Mouse (Mus musculus) macrophage (primary cell): Measurements from ENCODE around the gene Tmco4. TPM values are rescaled to one million over a fixed set of nuclear protein-coding genes. Genes with fewer than 3 reads are reported as not detected.

ENCODE experiments used
- H3K27ac ChIP-seq: fragments of 350-480 bp; formaldehyde crosslinking; 2 replicates; pipeline ENCODE4 v1.9.0; 2021
- H3K36me3 ChIP-seq: fragments of 350-480 bp; formaldehyde crosslinking; 2 replicates; pipeline ENCODE4 v1.9.0; 2021; ENCODE audit errors: inconsistent target
- H3K4me3 ChIP-seq: fragments of 350-480 bp; formaldehyde crosslinking; 2 replicates; pipeline ENCODE4 v1.9.0; 2021; ENCODE audit errors: inconsistent target
- H3K79me2 ChIP-seq: fragments of 350-480 bp; formaldehyde crosslinking; 2 replicates; pipeline ENCODE4 v1.9.0; 2021; ENCODE audit errors: inconsistent target
- whole genome bisulfite sequencing: methylation state at CpG from one replicate; pipeline ENCODE4 v1.1.7; 2026; ENCODE audit warnings: inconsistent platforms; ENCODE audit not compliant: missing documents; 5-methylcytosine and 5-hydroxymethylcytosine counted together
- polyA plus RNA-seq: library from polyadenylated mRNA; stranded (reverse); fragments of 250-400 nt; gene quantifications from 3 replicates; pipeline ENCODE4 v1.2.4, GENCODE M21; 2018; ENCODE audit warnings: inconsistent platforms

The Tmco4 gene
- polyA plus RNA-seq, 1 experiment from 2014 or later = 8.7 TPM

DNA sequence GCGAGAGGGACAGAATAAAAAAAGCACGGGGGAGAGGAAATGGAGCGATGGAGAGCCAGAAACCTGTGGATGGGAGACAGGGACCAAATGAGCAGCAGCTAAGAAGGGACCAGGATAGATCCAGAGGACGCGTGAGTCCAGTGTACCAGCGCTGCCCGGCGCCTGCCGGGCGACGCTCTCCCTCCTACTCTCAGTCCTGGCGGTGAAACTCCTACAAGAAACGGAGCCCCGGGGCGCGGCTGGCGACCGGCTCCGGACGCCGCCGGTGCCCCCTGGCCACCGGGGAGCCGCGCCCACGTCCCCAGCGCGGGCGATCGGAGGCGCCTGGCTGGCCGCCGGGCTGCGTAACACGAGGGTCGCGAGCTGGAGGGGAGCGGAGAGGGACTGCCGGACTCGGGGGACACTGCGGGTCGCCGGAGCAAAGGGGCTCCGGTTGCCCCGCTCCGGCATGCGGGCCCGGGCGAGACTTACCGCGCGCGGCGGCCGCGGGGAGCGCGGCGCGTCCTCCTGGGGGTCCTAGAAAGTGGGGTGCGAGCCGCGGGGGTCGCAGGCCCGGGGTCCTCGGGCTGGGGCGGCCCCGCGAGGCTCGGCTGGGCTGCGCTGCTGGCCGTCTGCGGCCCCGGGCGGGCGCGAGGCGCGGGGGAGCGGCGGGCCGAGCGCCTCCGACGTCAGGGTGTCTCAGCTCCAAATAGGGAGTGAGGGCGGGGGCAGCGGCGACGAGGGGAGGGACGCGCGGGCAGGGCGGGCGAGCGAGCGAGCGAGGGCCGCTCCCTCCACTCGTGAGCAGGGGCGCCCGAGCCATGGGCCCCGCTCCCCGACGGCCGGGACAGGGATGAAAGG, 119.9 kb downstream of the Tmco4 start, which contains the start of gene Nbl1:
TSS of gene Nbl1 (minus strand) at position 638 of the 840 bp plus-strand sequence.
- Histone ChIP-seq H3K4me3 (no peak within 1 kb of the TSS), H3K27ac (no peak within 1 kb of the TSS), H3K36me3 (no peaks in the 10 kb centered on the region), H3K79me2 (no peaks in the 10 kb centered on the region)
- WGBS = 3% methylated on average over 91 of the region's 105 CpGs

DNA sequence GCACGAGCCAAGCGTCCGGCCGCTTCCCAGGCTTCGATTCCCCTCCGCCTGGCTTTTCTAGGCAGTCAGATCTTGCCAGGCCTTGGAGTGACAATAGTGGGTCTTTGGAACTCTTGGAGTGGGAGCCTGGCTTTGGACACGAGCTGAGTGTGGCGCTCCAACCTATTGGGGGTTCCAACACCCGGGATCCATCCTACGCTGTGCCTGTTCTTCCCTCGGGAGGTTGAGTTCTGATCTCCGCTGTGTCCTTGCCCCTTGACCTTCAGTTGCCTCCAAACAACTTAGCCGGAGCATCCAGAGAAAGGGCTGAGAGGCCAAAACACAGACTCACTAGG, 120.5 kb downstream of the Tmco4 start:
- WGBS = 64% methylated on average over 8 of the region's 13 CpGs
- no peak overlapping the region for H3K27ac ChIP-seq
- H3K4me3 ChIP-seq = no peak overlapping the region
- H3K79me2 ChIP-seq = no peaks in the 10 kb centered on the region
- H3K36me3 ChIP-seq = no peaks in the 10 kb centered on the region

DNA sequence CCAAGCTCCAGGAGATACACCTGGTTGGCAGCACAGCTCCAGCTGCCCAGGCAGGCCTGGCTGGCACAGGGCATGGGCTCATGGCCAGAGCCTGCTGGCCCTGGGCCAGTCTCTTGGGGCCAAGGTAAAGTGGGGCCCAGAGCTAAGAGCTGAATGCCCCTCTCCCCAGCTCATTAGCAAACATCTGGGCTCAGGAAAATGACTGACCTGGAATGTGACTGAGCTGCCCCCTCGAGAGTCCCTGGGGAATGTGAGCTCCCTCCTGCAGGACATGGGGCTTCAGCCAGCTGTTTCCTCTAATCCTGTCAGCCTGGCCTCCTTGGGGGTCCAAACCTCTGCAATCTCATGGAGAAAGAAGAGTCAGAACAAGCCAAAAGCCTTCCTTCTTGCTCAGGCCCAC, 122.7 kb downstream of the Tmco4 start:
- Histone ChIP-seq H3K4me3 (no peak overlapping the region), H3K79me2 (no peaks in the 10 kb centered on the region), H3K27ac (no peak overlapping the region), H3K36me3 (no peaks in the 10 kb centered on the region)
- WGBS = 85% methylated on average over 1 of the region's 1 CpGs

DNA sequence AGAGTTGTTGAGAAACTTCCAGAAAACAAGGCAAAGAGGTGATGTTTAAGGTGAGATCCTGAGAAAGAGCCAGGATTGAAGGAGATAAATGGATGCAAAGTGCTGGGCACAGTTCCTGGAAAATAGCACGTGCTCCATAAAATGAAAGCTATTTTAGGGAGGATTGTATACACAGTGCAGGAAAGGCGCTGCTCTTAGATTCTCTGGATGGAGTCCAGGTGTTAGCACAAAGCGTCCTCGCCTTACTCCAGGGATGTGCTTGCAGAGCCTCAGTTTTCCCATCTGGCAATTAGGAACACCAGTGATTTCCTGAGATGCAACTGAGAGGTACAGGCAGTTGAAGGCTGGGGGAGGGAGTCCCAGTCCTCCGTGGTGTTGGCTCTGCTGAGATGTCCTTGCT, 123.5 kb downstream of the Tmco4 start:
- Histone ChIP-seq H3K4me3 (no peak overlapping the region), H3K27ac (no peak overlapping the region), H3K36me3 (no peaks in the 10 kb centered on the region), H3K79me2 (no peaks in the 10 kb centered on the region)
- 77% methylated on average over 5 of the region's 5 CpGs for WGBS

DNA sequence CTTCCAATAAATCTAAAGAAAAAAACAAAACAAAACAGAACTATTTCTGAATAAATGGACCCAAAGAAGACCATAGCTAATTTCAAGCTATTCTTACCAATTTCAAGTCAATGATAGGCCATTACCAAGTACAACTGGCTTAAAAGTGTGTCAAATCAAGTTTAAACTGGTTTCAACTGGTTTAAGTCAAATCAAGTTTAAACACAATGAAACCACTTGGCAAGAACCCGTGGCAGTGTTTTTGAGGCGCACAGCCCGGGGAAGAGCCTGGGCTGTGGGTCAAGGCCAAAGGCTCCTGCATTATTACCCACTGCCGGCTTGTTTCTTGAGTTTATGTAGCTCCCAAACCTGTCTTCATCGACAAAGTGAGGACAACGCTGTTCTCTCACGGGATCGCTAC, 127.6 kb downstream of the Tmco4 start:
- H3K4me3 ChIP-seq = no peak overlapping the region
- WGBS = 95% methylated on average over 8 of the region's 8 CpGs
- peaks cover 28% of the 10 kb centered on the region; the same call in 1 of the 2 replicates for H3K36me3 ChIP-seq
- H3K27ac ChIP-seq = no peak overlapping the region
- H3K79me2 ChIP-seq = peaks cover 2% of the 10 kb centered on the region; the same call in 1 of the 2 replicates

DNA sequence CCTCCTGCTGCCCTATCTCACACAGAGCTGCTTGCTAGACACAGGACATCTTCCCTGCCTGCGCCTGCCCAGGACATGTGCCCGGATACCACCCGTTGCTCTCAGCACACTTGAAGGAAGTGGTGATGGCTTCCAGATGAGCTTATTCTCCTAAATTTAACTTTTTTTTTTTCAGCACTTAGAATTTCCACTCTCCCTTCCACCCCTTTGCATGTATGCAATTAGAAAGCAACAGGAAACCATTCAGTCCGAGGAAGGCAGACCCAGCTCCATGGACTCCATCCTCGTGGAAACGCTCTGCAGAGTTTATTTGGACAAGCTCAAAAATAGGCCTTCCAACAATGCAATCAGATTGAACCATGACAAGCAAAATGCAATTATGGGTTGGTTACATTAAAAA, 128.9 kb downstream of the Tmco4 start:
- Histone ChIP-seq H3K27ac (no peak overlapping the region), H3K4me3 (no peak overlapping the region), H3K79me2 (peaks cover 14% of the 10 kb centered on the region), H3K36me3 (peaks cover 28% of the 10 kb centered on the region; the same call in 1 of the 2 replicates)
- 88% methylated on average over 6 of the region's 6 CpGs for WGBS

DNA sequence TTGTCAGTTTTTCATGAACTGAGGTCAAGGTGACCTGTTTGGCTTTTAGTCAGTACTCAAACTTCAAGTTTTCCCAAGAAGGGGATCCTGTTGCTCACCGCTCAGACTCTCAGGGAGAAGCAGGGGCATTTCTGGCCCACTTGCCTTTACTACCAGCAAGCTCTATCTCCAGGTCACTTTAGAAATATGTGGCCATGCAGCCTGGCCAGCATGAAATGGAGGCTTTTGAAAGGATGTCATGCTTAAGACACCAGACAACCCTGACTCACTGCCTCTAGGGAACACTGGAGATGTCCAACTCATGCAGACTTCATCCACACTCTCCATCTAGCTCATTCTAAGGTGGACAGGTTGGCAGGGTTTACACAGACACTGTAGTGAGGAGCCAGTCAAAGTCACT, 132.8 kb downstream of the Tmco4 start:
- peaks cover 53% of the 10 kb centered on the region for H3K79me2 ChIP-seq
- no peak overlapping the region for H3K27ac ChIP-seq
- peaks cover 28% of the 10 kb centered on the region; the same call in 1 of the 2 replicates for H3K36me3 ChIP-seq
- 100% methylated on average over 1 of the region's 1 CpGs for WGBS
- no peak overlapping the region for H3K4me3 ChIP-seq

Other genes starting within 250 kb of the Tmco4 start
- gene Pla2g2c, start 248.1 kb upstream of the Tmco4 start, polyA plus RNA-seq = not detected in 3 replicates
- not detected in 3 replicates for gene Ubxn10, start 235.7 kb upstream of the Tmco4 start, polyA plus RNA-seq
- gene Pla2g2f, start 215.3 kb upstream of the Tmco4 start, polyA plus RNA-seq = not detected in 3 replicates
- not detected in 3 replicates for gene Pla2g2d, start 197.2 kb upstream of the Tmco4 start, polyA plus RNA-seq
- gene Pla2g5, start 109.4 kb upstream of the Tmco4 start, polyA plus RNA-seq = 0.16 to 1.2 TPM (median 0.47 TPM) in 3 replicates
- not detected in 3 replicates for gene Gm13030, start 98.9 kb upstream of the Tmco4 start, polyA plus RNA-seq
- 1.1 to 3.7 TPM (median 2.6 TPM) in 3 replicates for gene Pla2g2e, start 94.9 kb upstream of the Tmco4 start, polyA plus RNA-seq
- gene Otud3, start 58.9 kb upstream of the Tmco4 start, polyA plus RNA-seq = 6.9 to 12.3 TPM (median 7.4 TPM) in 3 replicates
- gene Rnf186, start 5.8 kb upstream of the Tmco4 start, polyA plus RNA-seq = not detected in 3 replicates
- gene Htr6, start 102.7 kb downstream of the Tmco4 start, polyA plus RNA-seq = not detected in 3 replicates
- gene Nbl1, start 120.1 kb downstream of the Tmco4 start, polyA plus RNA-seq = 0.13 to 0.47 TPM in 2 of 3 replicates, not detected in the other
- gene Minos1, start 158.2 kb downstream of the Tmco4 start, polyA plus RNA-seq = 137 to 180 TPM (median 157 TPM) in 3 replicates
- 485 to 769 TPM (median 513 TPM) in 3 replicates for gene Capzb, start 220.0 kb downstream of the Tmco4 start, polyA plus RNA-seq